Mouse (Mus musculus) olfactory bulb, adult 2 months (tissue): ENCODE data around the gene Pik3cb. TPM values are rescaled to one million over a fixed set of nuclear protein-coding genes. Genes with fewer than 3 reads are reported as not detected.

ENCODE experiments used
- H3K27ac ChIP-seq: fragments of 200-500 bp; 2 replicates; pipeline ENCODE4 v1.5.1; 2012; ENCODE audit warnings: low read depth, low read length; ENCODE audit not compliant: insufficient read depth
- H3K4me1 ChIP-seq: fragments of 200-500 bp; 2 replicates; pipeline ENCODE4 v1.6.1; 2012; ENCODE audit warnings: low read length; ENCODE audit not compliant: control insufficient read depth, insufficient read depth
- H3K4me3 ChIP-seq: fragments of 200-500 bp; 2 replicates; pipeline ENCODE4 v1.5.1; 2012; ENCODE audit warnings: mild to moderate bottlenecking, low read depth, low read length, moderate library complexity; ENCODE audit not compliant: insufficient read depth
- CTCF ChIP-seq: fragments of 200-500 bp; IDR thresholded peaks from 2 replicates; pipeline ENCODE4 v1.5.1; 2012; ENCODE audit warnings: low read depth, mild to moderate bottlenecking, low read length, moderate library complexity; ENCODE audit not compliant: insufficient read depth
- POLR2A ChIP-seq: fragments of 200-500 bp; IDR thresholded peaks from 2 replicates; pipeline ENCODE4 v1.6.1; 2012; ENCODE audit warnings: mild to moderate bottlenecking, low read depth, low read length, moderate library complexity; ENCODE audit not compliant: insufficient read depth
- WGBS: fragments of 180-500 bp; shearing (Covaris S2); methylation state at CpG from one replicate; pipeline ENCODE4 v1.1.7; 2018; 5-methylcytosine and 5-hydroxymethylcytosine counted together
- polyA plus RNA-seq: library from polyadenylated mRNA; stranded (reverse); fragments of >200 nt; gene quantifications from 2 replicates; pipeline ENCODE4 v1.2.4, GENCODE M21; 2012; ENCODE audit warnings: low replicate concordance; ENCODE audit not compliant: missing spikeins, insufficient read depth, insufficient read length

The Pik3cb gene
- polyA plus RNA-seq, 1 experiment: not detected

- no peak overlapping the region for H3K4me3 ChIP-seq
- WGBS: 100% methylated on average over 2 of the region's 2 CpGs
- no peak overlapping the region for H3K27ac ChIP-seq
- TF ChIP-seq POLR2A (no peak), CTCF (no peak)
- H3K4me1 ChIP-seq: no peaks in the 10 kb centered on the region
Measured at GRCm38 (mm10) chr9:99080657-99081056, 59.8 kb downstream of the Pik3cb start.

- Histone ChIP-seq H3K4me3 (no peak overlapping the region), H3K27ac (no peak overlapping the region), H3K4me1 (no peaks in the 10 kb centered on the region)
- WGBS: 72% methylated on average over 2 of the region's 2 CpGs
- TF ChIP-seq CTCF (no peak), POLR2A (no peak)
Measured at GRCm38 (mm10) chr9:99074462-99074861, 66.0 kb downstream of the Pik3cb start.

GRCm38 (mm10) chr9:99072538-99072937 lies 67.9 kb downstream of the Pik3cb start:
- 96% methylated on average over 4 of the region's 4 CpGs for WGBS
- H3K4me1 ChIP-seq: no peaks in the 10 kb centered on the region
- no peak overlapping the region for H3K27ac ChIP-seq
- no peak overlapping the region for H3K4me3 ChIP-seq
- TF ChIP-seq CTCF: no peak
- TF ChIP-seq POLR2A: no peak

GRCm38 (mm10) chr9:99065311-99065710 lies 75.1 kb downstream of the Pik3cb start:
- TF ChIP-seq POLR2A: no peak
- TF ChIP-seq CTCF: no peak
- 71% methylated on average over 5 of the region's 5 CpGs for WGBS
- Histone ChIP-seq H3K27ac (no peak overlapping the region), H3K4me3 (no peak overlapping the region), H3K4me1 (no peaks in the 10 kb centered on the region)

- H3K4me1 ChIP-seq: no peaks in the 10 kb centered on the region
- WGBS: 32% methylated on average over 2 of the region's 2 CpGs
- no peak overlapping the region for H3K27ac ChIP-seq
- H3K4me3 ChIP-seq: no peak overlapping the region
- TF ChIP-seq POLR2A: no peak
- TF ChIP-seq CTCF: no peak
Measured at GRCm38 (mm10) chr9:99064216-99064615, 76.2 kb downstream of the Pik3cb start.

GRCm38 (mm10) chr9:99062544-99062943 lies 77.9 kb downstream of the Pik3cb start:
- no peak for TF ChIP-seq POLR2A
- peak; percentile 88 for TF ChIP-seq CTCF

GRCm38 (mm10) chr9:99057751-99058150 lies 82.7 kb downstream of the Pik3cb start:
- no peak overlapping the region for H3K27ac ChIP-seq
- 93% methylated on average over 3 of the region's 3 CpGs for whole genome bisulfite sequencing
- no peaks in the 10 kb centered on the region for H3K4me1 ChIP-seq
- H3K4me3 ChIP-seq: no peak overlapping the region
- TF ChIP-seq POLR2A (no peak), CTCF (no peak)

More at GRCm38 (mm10) chr9:99062544-99062943, 77.9 kb downstream of the Pik3cb start:
- H3K4me3 ChIP-seq: no peak overlapping the region
- WGBS: 36% methylated on average over 7 of the region's 7 CpGs
- H3K4me1 ChIP-seq: no peaks in the 10 kb centered on the region
- no peak overlapping the region for H3K27ac ChIP-seq

GRCm38 (mm10) chr9:99049760-99050159 lies 90.7 kb downstream of the Pik3cb start:
- TF ChIP-seq POLR2A (no peak), CTCF (no peak)
- 79% methylated on average over 6 of the region's 6 CpGs for WGBS
- Histone ChIP-seq H3K27ac (no peak overlapping the region), H3K4me3 (no peak overlapping the region), H3K4me1 (no peaks in the 10 kb centered on the region)

GRCm38 (mm10) chr9:99048724-99049250 lies 91.6 kb downstream of the Pik3cb start:
- TF ChIP-seq POLR2A (no peak), CTCF (no peak)
- no peak overlapping the region for H3K4me3 ChIP-seq
- no peak overlapping the region for H3K27ac ChIP-seq
- 77% methylated on average over 1 of the region's 1 CpGs for WGBS
- H3K4me1 ChIP-seq: no peaks in the 10 kb centered on the region

- TF ChIP-seq POLR2A (no peak), CTCF (no peak)
- no peak overlapping the region for H3K27ac ChIP-seq
- 88% methylated on average over 8 of the region's 8 CpGs for WGBS
- no peak overlapping the region for H3K4me3 ChIP-seq
- no peaks in the 10 kb centered on the region for H3K4me1 ChIP-seq
Measured at GRCm38 (mm10) chr9:99044761-99045160, 95.7 kb downstream of the Pik3cb start.
